Mouse (Mus musculus): ENCODE results near the gene Gdf1. TPM values are rescaled to one million over a fixed set of nuclear protein-coding genes. Genes with fewer than 3 reads are reported as not detected.

Gene Gdf1
- total RNA-seq, 4 experiments from 2014 or later: 4.8 to 16.4 (median 11.3) TPM; not detected in 1

DNA sequence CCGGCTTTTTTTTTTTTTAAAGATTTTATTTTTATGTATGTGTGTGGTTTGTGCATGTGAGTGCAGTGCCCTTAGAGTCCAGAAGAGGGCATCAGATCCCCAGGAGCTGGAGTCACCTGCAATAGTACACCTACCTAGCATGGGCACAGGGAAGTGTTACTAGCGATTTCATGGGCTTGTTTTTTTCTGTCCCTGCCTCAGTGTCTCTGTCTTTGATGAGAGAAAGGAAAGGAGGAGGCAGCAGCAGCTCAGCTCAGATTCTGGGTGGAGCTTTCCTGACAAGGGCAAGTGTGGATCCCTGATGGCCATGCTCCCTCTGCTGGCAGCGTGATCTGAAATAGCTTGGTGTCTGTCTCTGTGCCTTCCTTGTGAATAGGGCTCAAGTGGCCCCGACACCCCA is 31.2 kb downstream of the Gdf1 start:
- DNase-seq (ENCODE audit: low spot score in 2 of 2): no peak

DNA sequence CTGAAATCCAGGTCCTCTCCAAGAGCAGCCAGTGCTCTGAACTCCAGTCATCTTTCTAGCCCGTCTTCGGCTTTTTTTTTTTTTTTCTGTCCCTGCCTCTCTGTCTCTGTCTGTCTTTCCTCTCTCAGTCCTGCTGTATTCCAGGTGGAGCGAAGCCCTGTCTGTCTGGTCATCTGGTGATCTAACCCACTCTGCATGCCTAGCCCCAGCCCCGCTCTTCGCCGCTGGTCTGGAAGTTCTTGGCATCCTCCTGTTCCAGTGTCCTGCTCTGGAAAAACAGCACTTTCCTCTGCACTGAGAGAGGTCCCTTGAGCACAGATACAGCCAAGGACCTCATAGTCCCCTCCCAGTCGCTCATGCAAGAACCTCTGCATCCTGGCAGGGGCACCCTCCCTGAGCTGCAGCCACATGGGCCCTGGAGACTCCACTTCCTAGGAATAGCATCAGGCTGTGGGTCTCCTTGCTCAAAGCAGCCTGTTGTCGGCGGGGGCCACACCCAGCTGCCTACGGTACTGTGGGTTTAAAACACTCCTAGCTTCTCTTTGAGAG is 31.9 kb downstream of the Gdf1 start:
- DNase-seq (ENCODE audit: low spot score in 2 of 2): no peak

DNA sequence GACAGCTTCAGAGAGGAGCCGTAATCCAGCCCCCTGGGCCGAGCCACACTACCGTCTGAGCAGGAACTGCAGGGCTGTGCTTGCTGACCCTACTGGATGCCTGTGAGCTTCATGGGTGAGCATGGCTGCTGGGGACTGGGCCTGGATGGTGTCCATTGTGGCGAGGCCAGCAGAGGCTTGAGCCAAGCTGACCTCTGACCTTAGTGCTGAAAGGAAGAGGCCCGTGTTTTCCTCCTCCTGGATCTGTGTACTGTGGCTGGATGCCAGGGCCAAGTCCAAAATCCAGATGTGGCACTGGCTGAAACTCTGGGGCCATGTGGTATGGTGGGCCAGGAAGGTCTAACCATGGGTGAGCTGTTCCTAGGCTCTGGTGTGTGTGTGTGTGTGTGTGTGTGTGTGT is 34.4 kb downstream of the Gdf1 start:
- no peak for DNase-seq (ENCODE audit: low spot score in 2 of 2)

DNA sequence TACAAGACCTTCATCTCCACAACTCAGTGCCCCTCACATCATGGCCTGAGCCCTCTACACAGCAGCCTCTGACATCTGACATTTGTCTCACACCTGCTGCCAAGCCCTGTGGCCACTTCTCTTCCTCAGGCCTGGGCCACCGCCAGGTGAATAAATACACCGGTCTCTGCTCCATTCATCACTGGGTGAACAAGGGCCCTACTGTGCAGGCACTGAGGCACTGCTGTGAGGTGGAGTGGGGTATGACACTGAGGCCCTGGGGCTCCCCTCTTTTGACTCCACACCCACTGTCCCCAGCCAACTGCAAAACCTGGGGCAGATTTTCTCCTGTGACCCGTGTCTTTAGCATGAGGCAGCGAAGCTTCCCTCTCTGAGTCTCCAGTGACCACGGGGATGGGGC is 37.0 kb downstream of the Gdf1 start:
- DNase-seq (ENCODE audit: low spot score in 2 of 2): no peak

DNA sequence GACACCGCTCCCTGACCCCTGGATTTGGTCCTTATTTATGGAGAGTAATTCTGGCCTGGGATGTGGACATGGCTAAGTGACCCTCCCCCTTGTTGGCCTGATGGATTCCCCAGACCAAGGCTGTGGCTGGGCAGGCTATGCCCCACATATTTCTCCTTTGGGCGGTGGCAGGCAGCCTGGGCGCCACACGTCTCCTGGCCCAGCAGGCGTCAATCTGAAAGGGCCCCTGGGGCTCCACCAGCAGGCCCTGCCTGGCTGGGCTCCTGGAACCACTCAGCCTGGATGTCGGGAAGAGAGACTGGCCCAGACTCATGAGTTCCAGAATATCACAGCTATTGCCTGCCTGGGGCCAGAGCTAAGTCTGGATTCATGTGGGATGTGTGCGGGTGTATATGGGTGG is 40.9 kb downstream of the Gdf1 start:
- no peak for DNase-seq (ENCODE audit: low spot score in 2 of 2)

DNA sequence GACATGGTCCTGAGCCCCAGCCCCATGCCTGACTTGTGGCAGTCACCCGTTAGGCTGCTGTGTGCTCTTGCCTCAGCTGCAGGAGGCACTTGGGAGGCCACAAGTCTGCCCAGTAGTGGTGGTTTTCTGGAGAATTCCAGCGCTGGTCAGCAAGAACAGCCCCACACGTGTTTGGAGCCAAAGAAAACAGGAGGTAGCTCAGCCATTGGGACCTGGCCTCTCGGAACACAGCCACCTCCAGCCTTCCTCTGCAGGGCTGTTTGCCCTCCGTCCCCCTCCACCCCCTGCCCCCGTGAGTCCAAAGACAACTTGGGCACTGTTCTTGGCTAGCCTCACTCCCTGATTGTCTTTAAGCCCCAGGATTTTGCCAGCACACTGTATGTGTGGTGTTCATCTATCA is 42.3 kb downstream of the Gdf1 start:
- no peak for DNase-seq (ENCODE audit: low spot score in 2 of 2)

DNA sequence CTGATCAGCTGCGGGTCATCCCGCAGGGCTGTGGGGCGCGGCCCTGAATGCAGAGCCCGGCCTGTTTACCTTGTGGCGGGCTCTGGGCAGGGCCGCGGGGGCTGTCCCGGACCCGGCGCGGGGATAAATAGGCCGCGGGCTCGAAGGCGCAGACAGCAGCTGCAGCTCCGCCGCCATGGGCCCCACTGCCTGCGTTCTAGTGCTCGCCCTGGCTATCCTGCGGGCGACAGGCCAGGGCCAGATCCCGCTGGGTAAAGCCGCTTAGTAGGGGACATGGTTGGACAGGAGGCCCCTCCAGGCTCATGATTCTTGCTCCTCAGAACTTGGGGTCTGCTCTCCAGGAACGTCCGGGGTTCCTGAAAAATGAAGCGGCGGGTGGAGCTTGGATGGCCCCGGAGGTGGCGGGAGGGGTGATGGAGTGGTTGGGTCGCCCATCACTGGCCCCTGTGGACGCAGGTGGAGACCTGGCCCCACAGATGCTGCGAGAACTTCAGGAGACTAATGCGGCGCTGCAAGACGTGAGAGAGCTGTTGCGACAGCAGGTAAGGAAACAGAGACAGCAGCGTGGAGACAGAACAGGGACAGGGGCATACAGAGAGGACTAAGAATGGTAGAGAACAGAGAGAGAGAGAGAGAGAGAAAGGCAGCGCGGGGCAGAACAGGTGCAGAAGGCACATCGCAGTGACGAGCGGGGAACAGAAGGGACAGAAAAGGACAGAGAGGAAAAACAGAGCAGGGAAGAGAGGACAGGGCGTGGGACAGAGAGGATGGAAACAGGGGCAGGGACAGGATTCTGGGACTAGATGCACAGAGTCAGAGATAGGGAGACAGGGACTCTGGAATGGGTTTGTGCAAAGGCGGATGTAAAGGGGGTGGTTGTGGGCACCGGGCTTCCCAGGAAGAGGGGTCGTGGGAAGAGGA is 44.0 kb downstream of the Gdf1 start, which contains the start of gene Comp:
Gene Comp (plus strand): TSS at position 162 of the 921 bp plus-strand sequence.
- DNase-seq (ENCODE audit: low spot score in 2 of 2): no peak

DNA sequence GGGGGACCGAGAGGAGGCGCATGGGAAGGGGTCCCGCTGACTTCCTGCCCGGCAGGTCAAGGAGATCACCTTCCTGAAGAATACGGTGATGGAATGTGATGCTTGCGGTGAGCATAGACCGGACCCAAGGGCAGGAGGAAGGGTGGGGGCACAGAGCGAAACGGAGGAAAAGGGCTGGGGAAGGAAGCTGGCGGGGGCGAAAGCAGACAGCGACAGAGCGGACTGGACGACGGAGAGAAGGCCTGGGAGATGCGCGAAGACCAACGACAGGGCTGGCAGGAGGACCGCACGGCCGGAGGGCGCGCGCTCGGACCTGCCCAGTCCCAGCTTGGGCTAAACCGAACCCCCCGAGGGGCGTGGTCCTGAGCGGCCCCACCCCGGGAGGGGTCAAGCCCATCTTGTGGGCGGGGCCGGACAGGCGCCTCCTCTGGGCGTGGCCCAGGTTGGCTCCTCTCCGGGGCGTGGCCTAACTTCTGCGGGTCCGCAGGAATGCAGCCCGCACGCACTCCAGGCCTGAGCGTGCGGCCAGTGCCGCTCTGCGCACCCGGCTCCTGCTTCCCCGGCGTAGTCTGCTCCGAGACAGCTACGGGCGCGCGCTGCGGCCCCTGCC is 44.8 kb downstream of the Gdf1 start:
- DNase-seq (ENCODE audit: low spot score in 2 of 2): no peak

DNA sequence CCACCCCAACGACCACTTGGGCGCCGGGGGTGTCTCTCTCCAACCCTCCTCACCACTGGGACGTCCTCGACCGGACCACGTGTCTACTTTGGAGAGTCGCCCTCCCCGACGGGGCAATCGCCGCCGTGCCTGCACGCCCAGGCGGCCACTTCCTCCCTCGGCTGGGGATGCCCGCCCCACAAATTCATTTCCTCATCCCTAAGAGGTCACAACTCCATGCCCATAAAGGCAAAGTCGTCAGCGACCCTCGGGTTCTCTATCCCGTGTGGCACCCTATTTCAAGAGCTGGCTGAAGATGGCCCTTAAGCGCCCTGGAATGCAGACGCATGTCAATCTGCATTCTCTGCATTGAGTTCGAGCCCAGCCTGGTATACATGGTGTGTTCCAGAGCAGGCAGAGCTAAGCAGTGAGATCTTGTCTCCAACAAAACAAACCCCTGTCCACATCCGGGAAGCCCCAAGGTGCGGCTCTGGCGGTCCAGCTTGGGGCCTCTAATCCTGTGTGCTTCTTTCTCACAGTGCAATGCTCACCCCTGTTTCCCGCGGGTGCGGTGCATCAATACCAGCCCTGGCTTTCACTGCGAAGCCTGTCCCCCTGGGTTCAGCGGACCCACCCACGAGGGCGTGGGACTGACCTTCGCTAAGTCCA is 45.7 kb downstream of the Gdf1 start:
- no peak for DNase-seq (ENCODE audit: low spot score in 2 of 2)

DNA sequence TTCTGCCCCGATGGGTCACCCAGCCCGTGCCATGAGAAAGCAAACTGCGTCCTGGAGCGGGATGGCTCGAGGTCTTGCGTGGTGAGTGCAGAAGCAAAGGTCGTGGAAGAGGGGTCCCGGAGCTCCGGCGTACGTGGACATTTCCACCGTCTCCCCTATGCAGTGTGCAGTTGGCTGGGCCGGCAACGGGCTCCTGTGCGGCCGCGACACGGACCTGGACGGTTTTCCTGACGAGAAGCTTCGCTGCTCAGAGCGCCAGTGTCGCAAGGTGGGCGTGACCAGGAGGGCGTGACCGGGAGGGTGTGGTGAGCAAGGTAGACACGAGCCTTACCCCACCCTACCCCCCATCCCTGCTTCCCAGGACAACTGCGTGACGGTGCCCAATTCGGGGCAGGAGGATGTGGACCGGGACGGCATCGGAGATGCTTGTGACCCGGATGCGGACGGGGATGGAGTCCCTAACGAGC is 46.7 kb downstream of the Gdf1 start:
- DNase-seq (ENCODE audit: low spot score in 2 of 2): no peak

DNA sequence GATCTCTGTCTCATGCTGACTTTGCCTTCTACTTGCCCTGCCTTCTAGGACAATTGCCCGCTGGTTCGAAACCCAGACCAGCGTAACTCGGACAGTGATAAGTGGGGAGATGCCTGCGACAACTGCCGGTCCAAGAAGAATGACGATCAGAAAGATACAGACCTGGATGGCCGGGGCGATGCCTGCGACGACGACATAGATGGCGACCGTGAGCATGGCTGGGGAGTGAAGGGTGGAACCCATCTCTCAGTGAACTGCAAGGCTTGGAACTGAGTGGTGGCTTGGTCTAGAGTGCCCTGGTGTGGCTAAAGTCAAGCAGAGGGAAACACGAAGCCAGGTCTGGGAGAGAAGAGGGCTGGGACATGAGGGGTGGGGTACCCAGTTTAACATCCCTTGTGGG is 47.4 kb downstream of the Gdf1 start:
- no peak for DNase-seq (ENCODE audit: low spot score in 2 of 2)

DNA sequence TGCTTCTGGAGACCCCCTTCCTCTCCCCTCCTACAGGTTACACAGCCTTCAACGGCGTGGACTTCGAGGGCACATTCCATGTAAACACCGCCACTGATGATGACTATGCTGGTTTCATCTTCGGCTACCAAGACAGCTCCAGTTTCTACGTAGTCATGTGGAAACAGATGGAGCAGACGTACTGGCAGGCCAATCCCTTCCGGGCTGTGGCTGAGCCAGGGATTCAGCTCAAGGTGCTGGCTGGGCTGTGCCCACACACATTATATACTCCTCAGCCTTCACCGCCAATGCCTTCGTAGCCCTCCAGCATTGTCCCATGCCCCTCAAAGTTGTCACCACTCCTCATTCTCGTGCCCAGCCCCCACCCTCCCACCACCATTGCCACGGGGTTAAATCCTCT is 50.5 kb downstream of the Gdf1 start:
- peak in 1 of 2 experiments; percentile 44 for DNase-seq (ENCODE audit: low spot score in 2 of 2)

Other genes starting within 250 kb of the Gdf1 start
- 100 to 1,000 TPM in 2 of 4 experiments, 10 to 100 TPM in 2; 96.7 to 109 (median 100) TPM for gene Hapln4, start 246.4 kb upstream of the Gdf1 start, total RNA-seq (2022)
- gene Ncan, start 208.9 kb upstream of the Gdf1 start, total RNA-seq (2022): 100 to 1,000 TPM; 121 to 134 (median 129) TPM
- gene Nr2c2ap, start 198.5 kb upstream of the Gdf1 start, total RNA-seq (2022): 10 to 100 TPM; 28.3 to 38.4 (median 31.2) TPM
- 10 to 100 TPM; 13.6 to 18.9 (median 14.7) TPM for gene Rfxank, start 190.7 kb upstream of the Gdf1 start, total RNA-seq (2022)
- 10 to 100 TPM; 41.6 to 46.4 (median 43.8) TPM for gene Borcs8, start 190.3 kb upstream of the Gdf1 start, total RNA-seq (2022)
- under 1 TPM in 2 of 4 experiments, not detected in 2; 0.82 to 0.96 TPM for gene Mef2b, start 190.1 kb upstream of the Gdf1 start, total RNA-seq (2022)
- gene Tmem161a, start 157.5 kb upstream of the Gdf1 start, total RNA-seq (2022): 10 to 100 TPM; 48.9 to 58.8 (median 53.3) TPM
- gene Slc25a42, start 117.5 kb upstream of the Gdf1 start, total RNA-seq (2022): 10 to 100 TPM; 32.9 to 55.2 (median 45.8) TPM
- 100 to 1,000 TPM; 113 to 141 (median 123) TPM for gene Sugp2, start 95.6 kb upstream of the Gdf1 start, total RNA-seq (2022)
- 10 to 100 TPM; 38.0 to 49.2 (median 40.1) TPM for gene Armc6, start 95.4 kb upstream of the Gdf1 start, total RNA-seq (2022)
- gene Homer3, start 47.0 kb upstream of the Gdf1 start, total RNA-seq (2022): 10 to 100 TPM; 74.1 to 89.8 (median 80.1) TPM
- gene Ddx49, start 27.3 kb upstream of the Gdf1 start, total RNA-seq (2022): 10 to 100 TPM; 49.2 to 55.5 (median 54.6) TPM
- 100 to 1,000 TPM; 127 to 152 (median 135) TPM for gene Cope, start 27.3 kb upstream of the Gdf1 start, total RNA-seq (2022)
- gene Cers1, start 14.0 kb upstream of the Gdf1 start, total RNA-seq (2022): 100 to 1,000 TPM in 3 of 4 experiments, 10 to 100 TPM in 1; 99.3 to 118 (median 106) TPM
- gene Upf1, start 23.5 kb downstream of the Gdf1 start, total RNA-seq (2022): 10 to 100 TPM; 57.9 to 73.1 (median 65.4) TPM
- gene Comp, start 43.7 kb downstream of the Gdf1 start, total RNA-seq (2022): 1 to 10 TPM in 1 of 4 experiments, under 1 TPM in 3; 0.31 to 1.4 (median 0.73) TPM
- 100 to 1,000 TPM; 154 to 203 (median 177) TPM for gene Crtc1, start 109.8 kb downstream of the Gdf1 start, total RNA-seq (2022)
- gene Klhl26, start 147.2 kb downstream of the Gdf1 start, total RNA-seq (2022): 10 to 100 TPM; 48.4 to 56.6 (median 53.1) TPM
- 100 to 1,000 TPM; 284 to 307 (median 293) TPM for gene Tmem59l, start 157.5 kb downstream of the Gdf1 start, total RNA-seq (2022)
- 10 to 100 TPM; 20.4 to 31.5 (median 30.1) TPM for gene Crlf1, start 163.3 kb downstream of the Gdf1 start, total RNA-seq (2022)
- gene Rex1bd, start 176.9 kb downstream of the Gdf1 start, total RNA-seq (2022): 100 to 1,000 TPM in 2 of 4 experiments, 10 to 100 TPM in 2; 86.4 to 104 (median 97.3) TPM
- 1,000 to 10,000 TPM in 2 of 4 experiments, 100 to 1,000 TPM in 2; 772 to 1,065 (median 933) TPM for gene Uba52, start 181.0 kb downstream of the Gdf1 start, total RNA-seq (2022)
- gene Fkbp8, start 197.9 kb downstream of the Gdf1 start, total RNA-seq (2022): 100 to 1,000 TPM; 420 to 440 (median 425) TPM
- 10 to 100 TPM; 36.7 to 46.9 (median 39.6) TPM for gene Kxd1, start 198.1 kb downstream of the Gdf1 start, total RNA-seq (2022)
- gene Ell, start 209.6 kb downstream of the Gdf1 start, total RNA-seq (2022): 10 to 100 TPM; 19.6 to 22.0 (median 20.8) TPM

All from layer of hippocampus, adult 8-10 months (tissue).